Mouse (Mus musculus): ENCODE measurements around the gene Mroh2a. TPM values are rescaled to one million over a fixed set of nuclear protein-coding genes. Genes with fewer than 3 reads are reported as not detected.

Gene Mroh2a
- polyA plus RNA-seq, 1 experiment from 2014 or later, result 0.93 TPM

DNA sequence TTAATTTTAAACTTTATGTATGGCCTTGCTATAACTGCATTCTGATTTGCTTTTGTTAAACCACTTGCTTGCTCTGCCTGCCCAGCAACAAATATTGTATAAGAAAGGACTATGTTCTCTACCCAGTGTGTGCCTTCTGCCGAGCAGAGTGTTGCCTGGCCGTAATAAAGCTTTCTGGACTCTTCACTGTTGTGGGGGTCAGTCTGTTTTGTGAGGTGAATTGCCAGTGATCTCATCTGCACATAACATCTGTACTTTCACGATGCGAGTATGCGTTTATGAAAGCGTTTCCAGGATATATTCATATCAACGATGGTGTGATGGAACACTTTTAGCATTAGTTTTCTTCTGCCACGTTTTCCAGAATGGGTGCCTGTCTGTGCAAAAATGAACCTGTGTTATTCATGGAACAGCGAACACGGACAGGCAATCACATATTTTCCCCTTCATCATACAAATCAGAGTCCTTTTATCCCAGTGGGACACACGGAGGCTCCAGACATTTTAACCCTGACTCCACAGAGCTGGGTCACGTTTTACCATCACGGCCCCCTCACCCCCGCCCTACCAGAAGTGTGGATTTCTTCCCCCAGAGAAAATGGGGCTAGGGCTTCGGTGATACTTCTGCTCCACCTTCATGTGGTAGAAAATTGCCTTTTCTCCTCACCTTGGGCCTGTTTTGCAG, 53.4 kb downstream of the Mroh2a start:
- DNase-seq (ENCODE audit: low spot score), result no peak
- 77% methylated on average over 15 of the region's 15 CpGs for WGBS
- no peak overlapping the region for H3K27ac ChIP-seq
- H3K4me3 ChIP-seq, result no peak overlapping the region
- peaks cover 9% of the 10 kb centered on the region for H3K36me3 ChIP-seq
- H3K27me3 ChIP-seq (ENCODE audit: insufficient read depth, poor library complexity, severe bottlenecking), result no peaks in the 10 kb centered on the region
- peaks cover 71% of the 10 kb centered on the region for H3K9me3 ChIP-seq
- peaks cover 19% of the 10 kb centered on the region for H3K4me1 ChIP-seq (replicated peaks)

- Histone ChIP-seq H3K36me3 (no peaks in the 10 kb centered on the region), H3K4me1 (replicated peaks) (no peaks in the 10 kb centered on the region), H3K9me3 (peaks cover 85% of the 10 kb centered on the region), H3K27ac (no peak overlapping the region), H3K27me3 (ENCODE audit: insufficient read depth, poor library complexity, severe bottlenecking) (no peaks in the 10 kb centered on the region), H3K4me3 (no peak overlapping the region)
- WGBS, result 63% methylated on average over 3 of the region's 3 CpGs
- DNase-seq (ENCODE audit: low spot score), result no peak
Observed at GRCm38 (mm10) chr1:88282301-88282700, 55.5 kb downstream of the Mroh2a start.

DNA sequence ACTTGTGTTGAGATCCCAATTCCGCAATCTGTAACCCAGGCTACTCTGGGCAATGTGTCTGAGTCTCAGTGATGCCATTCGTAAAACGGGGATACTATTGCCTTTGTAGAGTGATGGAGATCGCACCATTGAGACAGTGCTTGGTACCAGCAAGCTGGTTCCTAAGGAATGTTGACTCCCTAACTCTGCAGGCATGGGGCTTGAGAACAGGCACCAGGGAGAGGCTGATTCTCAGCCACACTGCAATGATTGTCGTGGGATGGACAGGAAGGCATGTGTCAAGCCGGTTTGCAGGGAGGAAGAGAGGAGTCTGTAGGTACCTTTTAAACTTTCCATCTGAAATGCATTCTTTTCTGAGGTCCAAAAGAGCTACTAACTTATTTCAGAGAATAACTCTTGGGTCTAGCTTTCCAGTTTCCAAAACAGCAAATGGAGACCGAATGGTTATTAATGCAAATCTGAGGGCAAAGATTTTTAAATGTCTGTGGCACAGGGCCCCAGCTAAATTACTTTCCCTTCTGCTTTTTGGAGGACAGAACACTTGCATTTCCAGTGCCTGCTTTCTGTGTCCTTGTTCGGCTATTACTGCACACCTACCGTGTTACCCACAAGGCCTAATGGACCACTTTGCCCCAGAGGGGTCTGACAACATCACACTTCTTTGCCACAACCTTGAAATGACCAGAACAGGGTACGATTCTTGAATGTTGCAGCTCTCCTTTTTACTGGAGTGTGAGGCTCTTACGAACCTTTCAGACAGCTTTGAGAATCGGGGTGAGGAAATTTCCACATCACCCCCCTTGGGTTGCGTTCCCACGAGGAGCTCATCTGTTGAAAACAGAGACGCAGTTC, 56.8 kb downstream of the Mroh2a start:
- H3K4me1 ChIP-seq (replicated peaks), result no peaks in the 10 kb centered on the region
- no peak overlapping the region for H3K27ac ChIP-seq
- no peak for DNase-seq (ENCODE audit: low spot score)
- H3K27me3 ChIP-seq (ENCODE audit: insufficient read depth, poor library complexity, severe bottlenecking), result no peaks in the 10 kb centered on the region
- no peaks in the 10 kb centered on the region for H3K36me3 ChIP-seq
- peaks cover 88% of the 10 kb centered on the region for H3K9me3 ChIP-seq
- 81% methylated on average over 15 of the region's 15 CpGs for WGBS
- no peak overlapping the region for H3K4me3 ChIP-seq

DNA sequence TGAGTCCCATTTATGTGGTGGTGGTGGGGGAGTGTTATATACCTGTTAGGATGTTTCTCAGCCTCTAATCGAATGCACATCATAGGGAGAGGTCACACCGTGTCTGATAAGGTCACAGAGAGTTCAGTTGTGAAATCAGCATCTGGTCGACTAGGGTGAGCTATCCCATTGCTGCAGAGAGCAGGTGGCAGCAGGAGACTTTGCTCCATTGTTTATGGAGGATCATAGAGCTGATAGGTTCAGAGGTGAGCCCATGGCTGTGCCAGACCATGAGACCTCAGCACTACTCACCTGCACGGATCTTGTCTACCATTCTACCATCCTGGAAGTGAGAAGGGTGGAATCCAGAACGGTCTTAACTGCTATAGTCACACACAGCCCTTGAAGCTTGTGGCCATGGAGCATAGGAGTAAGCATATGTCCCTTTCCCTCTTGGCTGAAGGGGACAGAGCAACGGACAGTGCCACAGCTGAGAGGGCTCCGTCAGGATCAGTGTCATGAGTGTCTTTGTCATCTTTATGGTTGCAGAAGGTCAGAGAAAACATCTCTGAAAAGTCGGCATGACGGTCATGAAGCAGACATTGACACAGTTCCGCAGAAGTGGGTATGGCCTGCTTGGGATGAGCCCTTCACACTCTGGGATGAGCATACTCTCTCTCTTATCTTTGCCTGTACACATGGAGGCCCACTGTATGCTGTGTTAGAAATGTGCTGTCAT, 57.6 kb downstream of the Mroh2a start:
- H3K4me1 ChIP-seq (replicated peaks), result no peaks in the 10 kb centered on the region
- no peak overlapping the region for H3K4me3 ChIP-seq
- 63% methylated on average over 10 of the region's 10 CpGs for WGBS
- no peak for DNase-seq (ENCODE audit: low spot score)
- no peak overlapping the region for H3K27ac ChIP-seq
- H3K27me3 ChIP-seq (ENCODE audit: insufficient read depth, poor library complexity, severe bottlenecking), result no peaks in the 10 kb centered on the region
- peaks cover 88% of the 10 kb centered on the region for H3K9me3 ChIP-seq
- H3K36me3 ChIP-seq, result no peaks in the 10 kb centered on the region

GRCm38 (mm10) chr1:88284946-88285320, 58.1 kb downstream of the Mroh2a start:
- Histone ChIP-seq H3K4me3 (no peak overlapping the region), H3K27ac (no peak overlapping the region), H3K9me3 (peaks cover 90% of the 10 kb centered on the region), H3K4me1 (replicated peaks) (no peaks in the 10 kb centered on the region), H3K27me3 (ENCODE audit: insufficient read depth, poor library complexity, severe bottlenecking) (no peaks in the 10 kb centered on the region), H3K36me3 (no peaks in the 10 kb centered on the region)
- 60% methylated on average over 7 of the region's 7 CpGs for WGBS
- no peak for DNase-seq (ENCODE audit: low spot score)

DNA sequence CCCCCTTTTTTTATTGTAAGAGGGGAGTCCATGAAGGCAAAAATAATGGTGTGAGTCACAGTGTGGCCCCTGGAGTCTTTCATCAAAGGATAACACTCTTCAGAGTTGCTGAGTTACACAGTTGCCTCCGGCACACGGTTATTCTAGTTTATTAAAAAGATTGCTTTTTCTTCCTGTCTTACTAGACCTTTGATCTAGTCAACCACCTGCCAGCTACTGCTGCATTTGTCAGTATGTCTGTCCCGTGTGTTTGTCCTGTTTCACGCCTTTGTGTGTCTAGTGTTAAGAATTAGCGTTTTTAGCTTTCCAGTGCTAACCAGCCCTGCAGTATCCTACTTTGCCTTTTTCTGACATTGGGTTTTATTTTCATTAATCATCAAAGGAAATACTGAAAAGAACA, 58.9 kb downstream of the Mroh2a start:
- H3K4me3 ChIP-seq, result no peak overlapping the region
- peaks cover 92% of the 10 kb centered on the region for H3K9me3 ChIP-seq
- 71% methylated on average over 5 of the region's 5 CpGs for WGBS
- no peaks in the 10 kb centered on the region for H3K36me3 ChIP-seq
- no peak for DNase-seq (ENCODE audit: low spot score)
- H3K27me3 ChIP-seq (ENCODE audit: insufficient read depth, poor library complexity, severe bottlenecking), result no peaks in the 10 kb centered on the region
- H3K4me1 ChIP-seq (replicated peaks), result no peaks in the 10 kb centered on the region
- no peak overlapping the region for H3K27ac ChIP-seq

DNA sequence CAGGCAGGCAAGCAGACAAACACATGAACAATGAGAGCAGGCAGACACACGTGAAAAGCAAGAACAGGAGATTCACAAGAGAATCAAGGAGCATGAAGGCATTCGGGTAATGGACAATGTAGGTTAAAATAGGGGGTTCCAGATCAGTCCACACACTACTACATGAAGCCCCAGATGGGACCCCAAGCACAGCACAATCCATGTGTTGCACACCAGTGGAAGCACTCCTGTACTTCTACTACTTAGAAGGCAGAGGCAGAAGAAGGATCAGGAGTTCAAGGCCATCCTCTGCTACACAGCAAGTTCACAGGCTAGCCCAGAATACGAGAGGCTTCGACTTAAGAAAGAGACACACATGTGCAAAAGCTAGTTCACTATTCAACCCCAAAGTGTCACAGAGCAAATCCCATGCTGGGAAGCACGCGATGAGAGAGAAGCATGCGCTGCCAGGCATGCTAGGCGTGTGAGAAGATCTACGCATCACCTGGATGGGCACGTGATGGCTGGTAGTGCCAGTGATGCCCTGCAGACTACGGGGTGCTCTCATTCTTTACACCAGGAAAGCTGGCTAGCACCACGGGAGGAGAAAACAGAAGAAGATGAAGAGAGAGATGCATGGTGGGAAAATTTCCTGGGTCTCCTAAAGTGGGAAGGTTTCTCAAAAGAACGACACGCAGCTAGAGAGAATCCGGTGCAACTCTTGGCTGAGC, 59.5 kb downstream of the Mroh2a start:
- Histone ChIP-seq H3K36me3 (no peaks in the 10 kb centered on the region), H3K4me3 (no peak overlapping the region), H3K4me1 (replicated peaks) (no peaks in the 10 kb centered on the region), H3K27me3 (ENCODE audit: insufficient read depth, poor library complexity, severe bottlenecking) (no peaks in the 10 kb centered on the region), H3K9me3 (peaks cover 96% of the 10 kb centered on the region), H3K27ac (no peak overlapping the region)
- no peak for DNase-seq (ENCODE audit: low spot score)
- 82% methylated on average over 15 of the region's 15 CpGs for WGBS

DNA sequence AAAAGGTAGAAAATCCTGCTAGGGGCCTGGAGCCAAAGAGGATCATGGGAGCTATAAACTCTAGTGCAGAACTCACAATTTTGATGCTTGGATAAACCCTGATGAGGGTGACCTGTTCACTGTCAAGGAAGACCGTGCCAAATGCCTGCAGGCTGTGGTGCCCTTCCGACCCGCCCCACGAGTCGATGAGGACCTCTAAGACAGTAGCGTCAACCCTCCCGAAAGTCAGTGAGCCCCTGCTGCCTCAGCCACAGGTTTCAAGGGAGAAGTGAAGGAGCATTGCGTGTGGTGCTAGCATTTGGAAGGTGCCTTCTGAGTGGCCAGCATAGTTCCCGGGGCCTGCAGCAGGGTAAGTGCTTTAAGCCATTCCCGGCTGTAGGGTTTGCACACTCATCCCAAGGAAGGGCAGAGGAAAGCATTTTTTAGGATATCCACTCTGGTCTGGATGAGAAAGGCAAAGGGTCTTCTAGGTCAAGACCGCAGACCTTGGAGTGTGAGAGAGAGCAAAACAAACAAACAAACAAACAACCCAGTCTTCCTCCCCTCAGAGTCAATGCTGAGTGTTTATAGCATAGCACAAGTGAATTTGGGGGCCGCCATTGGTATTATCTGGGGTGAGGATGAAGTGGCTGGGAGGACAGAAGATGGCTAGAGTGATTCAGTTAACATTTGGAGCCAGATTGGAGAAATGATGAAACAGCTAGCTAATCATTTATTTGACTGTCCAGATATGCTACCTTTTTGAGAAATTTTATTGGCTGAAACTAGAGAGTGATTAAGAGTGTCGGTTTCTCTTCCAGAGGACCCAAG, 60.3 kb downstream of the Mroh2a start:
- Histone ChIP-seq H3K27ac (no peak overlapping the region), H3K4me3 (no peak overlapping the region), H3K9me3 (peaks cover 97% of the 10 kb centered on the region), H3K4me1 (replicated peaks) (no peaks in the 10 kb centered on the region), H3K36me3 (no peaks in the 10 kb centered on the region), H3K27me3 (ENCODE audit: insufficient read depth, poor library complexity, severe bottlenecking) (no peaks in the 10 kb centered on the region)
- no peak for DNase-seq (ENCODE audit: low spot score)
- WGBS, result 75% methylated on average over 13 of the region's 13 CpGs

- Histone ChIP-seq H3K9me3 (peaks cover 95% of the 10 kb centered on the region), H3K4me1 (replicated peaks) (no peaks in the 10 kb centered on the region), H3K27me3 (ENCODE audit: insufficient read depth, poor library complexity, severe bottlenecking) (no peaks in the 10 kb centered on the region), H3K27ac (no peak overlapping the region), H3K4me3 (no peak overlapping the region), H3K36me3 (no peaks in the 10 kb centered on the region)
- DNase-seq (ENCODE audit: low spot score), result peak; percentile 71
- 42% methylated on average over 5 of the region's 5 CpGs for WGBS
Observed at GRCm38 (mm10) chr1:88287697-88287980, 60.9 kb downstream of the Mroh2a start.

GRCm38 (mm10) chr1:88288056-88288788, 61.4 kb downstream of the Mroh2a start:
- Histone ChIP-seq H3K27ac (no peak overlapping the region), H3K27me3 (ENCODE audit: insufficient read depth, poor library complexity, severe bottlenecking) (no peaks in the 10 kb centered on the region), H3K36me3 (no peaks in the 10 kb centered on the region), H3K4me1 (replicated peaks) (no peaks in the 10 kb centered on the region), H3K9me3 (peaks cover 90% of the 10 kb centered on the region), H3K4me3 (no peak overlapping the region)
- no peak for DNase-seq (ENCODE audit: low spot score)
- 41% methylated on average over 3 of the region's 3 CpGs for WGBS

GRCm38 (mm10) chr1:88288789-88289127, 62.0 kb downstream of the Mroh2a start:
- H3K36me3 ChIP-seq, result no peaks in the 10 kb centered on the region
- peaks cover 84% of the 10 kb centered on the region for H3K9me3 ChIP-seq
- no peak for DNase-seq (ENCODE audit: low spot score)
- no peaks in the 10 kb centered on the region for H3K4me1 ChIP-seq (replicated peaks)
- H3K27me3 ChIP-seq (ENCODE audit: insufficient read depth, poor library complexity, severe bottlenecking), result no peaks in the 10 kb centered on the region
- WGBS, result 76% methylated on average over 3 of the region's 3 CpGs
- H3K27ac ChIP-seq, result no peak overlapping the region
- no peak overlapping the region for H3K4me3 ChIP-seq

DNA sequence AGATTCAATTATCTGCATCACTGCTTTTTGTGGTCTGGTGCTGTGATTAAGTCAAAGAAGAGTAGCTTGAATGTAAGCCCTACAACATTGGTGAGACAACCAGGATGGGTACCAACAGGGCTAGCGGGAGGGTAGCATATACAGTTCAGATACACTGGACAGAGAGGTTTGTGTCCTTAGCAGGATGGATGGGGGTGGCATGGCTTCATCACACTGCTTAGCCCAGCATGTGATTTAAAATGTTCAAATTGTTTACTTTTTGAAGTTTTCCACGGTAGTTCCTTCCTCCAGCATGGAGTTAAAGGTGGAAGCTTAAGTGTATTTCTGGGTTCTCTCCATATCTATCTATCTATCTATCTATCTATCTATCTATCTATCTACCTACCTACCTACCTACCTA, 62.4 kb downstream of the Mroh2a start:
- WGBS, result 44% methylated on average over 2 of the region's 2 CpGs
- Histone ChIP-seq H3K27me3 (ENCODE audit: insufficient read depth, poor library complexity, severe bottlenecking) (no peaks in the 10 kb centered on the region), H3K4me3 (no peak overlapping the region), H3K36me3 (no peaks in the 10 kb centered on the region), H3K9me3 (peaks cover 81% of the 10 kb centered on the region), H3K4me1 (replicated peaks) (no peaks in the 10 kb centered on the region), H3K27ac (no peak overlapping the region)
- no peak for DNase-seq (ENCODE audit: low spot score)

All from hindbrain, embryonic 10.5 days (tissue).